Mouse (Mus musculus) liver, adult 2 months (tissue): ENCODE measurements around the gene Sorcs1. TPM values are rescaled to one million over a fixed set of nuclear protein-coding genes. Genes with fewer than 3 reads are reported as not detected.

Experiments used
- DNase-seq: peaks from one replicate; pipeline ENCODE4 v3.0.0-alpha.2; 2011; ENCODE audit warnings: low read depth, low spot score; ENCODE audit errors: extremely low read depth
- H3K27ac ChIP-seq: fragments of 200-500 bp; replicated peaks from 2 replicates; pipeline ENCODE4 v1.5.1; 2012; ENCODE audit warnings: low read depth, mild to moderate bottlenecking, control low read depth, inconsistent platforms, low read length; ENCODE audit not compliant: insufficient read depth
- H3K27me3 ChIP-seq: fragments of 200-500 bp; 2 replicates; pipeline ENCODE4 v1.6.1; 2012; ENCODE audit warnings: mild to moderate bottlenecking, moderate library complexity, low read length, inconsistent platforms; ENCODE audit not compliant: control insufficient read depth, insufficient read depth
- H3K36me3 ChIP-seq: fragments of 200-500 bp; 2 replicates; pipeline ENCODE4 v1.6.1; 2012; ENCODE audit warnings: low read length, inconsistent platforms; ENCODE audit not compliant: control insufficient read depth, insufficient read depth
- H3K4me1 ChIP-seq: fragments of 200-500 bp; 2 replicates; pipeline ENCODE4 v1.6.1; 2011; ENCODE audit warnings: low read length; ENCODE audit not compliant: control insufficient read depth, insufficient read depth
- H3K4me3 ChIP-seq: fragments of 200-500 bp; 2 replicates; pipeline ENCODE4 v1.5.1; 2011; ENCODE audit warnings: low read depth, mild to moderate bottlenecking, control low read depth, low read length, moderate library complexity; ENCODE audit not compliant: insufficient read depth
- H3K79me2 ChIP-seq: fragments of 200-500 bp; 2 replicates; pipeline ENCODE4 v1.6.1; 2012; ENCODE audit warnings: inconsistent platforms, mild to moderate bottlenecking, low read length, moderate library complexity; ENCODE audit not compliant: control insufficient read depth, insufficient read depth
- H3K9ac ChIP-seq: fragments of 200-500 bp; 2 replicates; pipeline ENCODE4 v1.6.1; 2012; ENCODE audit warnings: low read depth, mild to moderate bottlenecking, control low read depth, inconsistent platforms, low read length
- CTCF ChIP-seq: fragments of 200-500 bp; IDR thresholded peaks from 2 replicates; pipeline ENCODE4 v1.5.1; 2011; ENCODE audit warnings: low read depth, low read length, control low read depth
- POLR2A ChIP-seq: fragments of 200-500 bp; IDR thresholded peaks from 2 replicates; pipeline ENCODE4 v1.6.1; 2011; ENCODE audit warnings: low read length, control low read depth; ENCODE audit not compliant: insufficient read depth; ENCODE audit errors: extremely low read depth
- WGBS: fragments of 180-500 bp; shearing (Covaris S2); methylation state at CpG from one replicate; pipeline ENCODE4 v1.1.7; 2018; 5-methylcytosine and 5-hydroxymethylcytosine counted together
- polyA plus RNA-seq: library from polyadenylated mRNA; depleted of rRNA; stranded (reverse); fragments of >200 nt; gene quantifications from 2 replicates; pipeline ENCODE4 v1.2.3, GENCODE M21; 2012
- total RNA-seq: library from RNA; depleted of rRNA; stranded (reverse); fragments of >200 nt; gene quantifications from 2 replicates; pipeline ENCODE4 v1.2.3, GENCODE M21; 2014

The Sorcs1 gene
- total and polyA plus RNA-seq, 2 experiments = not detected

GRCm38 (mm10) chr19:50258718-50259413 is 419.6 kb downstream of the Sorcs1 start:
- Histone ChIP-seq H3K4me3 (no peak overlapping the region), H3K4me1 (no peaks in the 10 kb centered on the region), H3K27ac (no peak overlapping the region), H3K79me2 (no peaks in the 10 kb centered on the region), H3K9ac (no peak overlapping the region), H3K36me3 (no peaks in the 10 kb centered on the region), H3K27me3 (no peaks in the 10 kb centered on the region)
- no peak for TF ChIP-seq POLR2A
- TF ChIP-seq CTCF = peak; percentile 60
- 38% methylated on average over 16 of the region's 16 CpGs for WGBS
- peak; percentile 18 for DNase-seq

- Histone ChIP-seq H3K9ac (no peak overlapping the region), H3K27me3 (no peaks in the 10 kb centered on the region), H3K4me3 (no peak overlapping the region), H3K79me2 (no peaks in the 10 kb centered on the region), H3K27ac (no peak overlapping the region), H3K4me1 (no peaks in the 10 kb centered on the region), H3K36me3 (no peaks in the 10 kb centered on the region)
- DNase-seq = peak; percentile 19
- TF ChIP-seq CTCF (no peak), POLR2A (no peak)
- WGBS = 70% methylated on average over 5 of the region's 5 CpGs
Measured at GRCm38 (mm10) chr19:50220476-50220875, 458.0 kb downstream of the Sorcs1 start.

GRCm38 (mm10) chr19:50214466-50215228 is 463.8 kb downstream of the Sorcs1 start:
- 43% methylated on average over 7 of the region's 7 CpGs for WGBS
- Histone ChIP-seq H3K36me3 (no peaks in the 10 kb centered on the region), H3K4me3 (no peak overlapping the region), H3K27ac (no peak overlapping the region), H3K4me1 (no peaks in the 10 kb centered on the region), H3K9ac (no peak overlapping the region), H3K27me3 (no peaks in the 10 kb centered on the region), H3K79me2 (no peaks in the 10 kb centered on the region)
- TF ChIP-seq POLR2A = no peak
- TF ChIP-seq CTCF = no peak
- DNase-seq = no peak

- H3K9ac ChIP-seq = no peak overlapping the region
- no peaks in the 10 kb centered on the region for H3K79me2 ChIP-seq
- TF ChIP-seq POLR2A (no peak), CTCF (no peak)
- no peaks in the 10 kb centered on the region for H3K36me3 ChIP-seq
- no peak overlapping the region for H3K4me3 ChIP-seq
- H3K27me3 ChIP-seq = no peaks in the 10 kb centered on the region
- WGBS = 58% methylated on average over 7 of the region's 7 CpGs
- H3K4me1 ChIP-seq = no peaks in the 10 kb centered on the region
- no peak for DNase-seq
- H3K27ac ChIP-seq = no peak overlapping the region
Measured at GRCm38 (mm10) chr19:50210456-50210855, 468.0 kb downstream of the Sorcs1 start.

GRCm38 (mm10) chr19:50204341-50204740 is 474.1 kb downstream of the Sorcs1 start:
- WGBS = 79% methylated on average over 6 of the region's 6 CpGs

GRCm38 (mm10) chr19:50196592-50196991 is 481.9 kb downstream of the Sorcs1 start:
- H3K27ac ChIP-seq = no peak overlapping the region
- H3K27me3 ChIP-seq = no peaks in the 10 kb centered on the region; the same call in 1 of the 2 replicates
- H3K4me3 ChIP-seq = no peak overlapping the region
- 83% methylated on average over 1 of the region's 1 CpGs for WGBS
- no peaks in the 10 kb centered on the region for H3K4me1 ChIP-seq
- H3K79me2 ChIP-seq = no peaks in the 10 kb centered on the region
- no peak overlapping the region for H3K9ac ChIP-seq
- TF ChIP-seq CTCF (no peak), POLR2A (no peak)
- DNase-seq = no peak
- H3K36me3 ChIP-seq = no peaks in the 10 kb centered on the region

More at GRCm38 (mm10) chr19:50204341-50204740, 474.1 kb downstream of the Sorcs1 start:
- TF ChIP-seq CTCF (no peak), POLR2A (no peak)
- Histone ChIP-seq H3K9ac (no peak overlapping the region), H3K27me3 (no peaks in the 10 kb centered on the region), H3K36me3 (no peaks in the 10 kb centered on the region), H3K4me1 (no peaks in the 10 kb centered on the region), H3K27ac (no peak overlapping the region), H3K4me3 (no peak overlapping the region), H3K79me2 (no peaks in the 10 kb centered on the region)
- DNase-seq = no peak
